Mouse (Mus musculus) ovary, postnatal 14 days (tissue): ENCODE results near the gene Ehmt1.
"Not testable (repeated sequence)": the region's sequence is repeated elsewhere in the genome, so short reads cannot be mapped to it uniquely, and the experiment has no call there.

Source experiments
- DNase-seq: peaks from one replicate; pipeline ENCODE4 v3.0.0; 2022; ENCODE audit warnings: low spot score

The Ehmt1 gene

DNA sequence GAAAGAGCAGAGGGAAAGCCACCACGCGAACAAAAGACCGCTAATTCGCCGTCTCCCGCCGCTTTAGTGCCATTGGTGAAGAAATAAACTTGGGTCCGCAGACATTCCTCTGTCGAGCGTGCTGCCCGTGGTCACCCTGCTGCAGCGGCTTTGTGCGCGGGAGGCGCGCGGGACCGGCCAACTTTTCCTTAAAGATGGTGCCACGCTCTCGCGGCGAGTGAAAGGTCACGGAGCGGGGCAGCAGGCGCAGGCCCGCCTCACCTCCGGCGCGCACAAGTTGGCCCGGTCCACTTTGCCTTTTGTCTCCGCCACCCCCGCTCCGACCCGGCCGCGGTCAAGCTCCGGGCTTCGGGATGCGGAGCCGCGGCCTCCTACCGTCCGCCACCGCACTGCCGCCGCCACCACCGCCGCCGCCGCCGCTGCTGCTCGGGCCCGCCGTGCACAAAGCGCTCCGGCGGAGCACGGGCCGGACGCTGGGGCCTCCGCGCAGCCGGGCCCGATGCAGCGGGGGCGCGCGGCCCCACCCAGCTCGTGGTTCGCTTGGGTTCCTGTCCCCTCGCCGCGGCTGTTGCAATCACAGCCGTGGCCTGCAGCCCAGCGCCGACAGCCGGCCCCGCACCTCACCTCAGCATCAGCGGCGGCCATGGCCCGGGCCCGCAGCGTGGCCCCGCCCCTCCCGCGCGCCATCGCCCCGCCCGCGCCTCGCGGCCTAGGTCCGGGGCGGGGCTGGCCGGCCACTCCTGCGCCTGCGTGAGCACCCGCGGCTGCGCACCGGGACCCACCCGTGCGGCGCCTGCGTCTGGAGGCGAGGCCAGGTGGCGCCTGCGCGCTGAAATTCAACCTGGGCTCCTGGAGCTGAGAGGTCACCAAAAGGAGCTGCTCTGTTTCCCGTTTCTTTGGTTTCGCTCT is at the start of gene Ehmt1:
Gene Ehmt1, minus strand, starts transcription at position 685 of the 909 bp plus-strand sequence.
- DNase-seq: peak; percentile 92

DNA sequence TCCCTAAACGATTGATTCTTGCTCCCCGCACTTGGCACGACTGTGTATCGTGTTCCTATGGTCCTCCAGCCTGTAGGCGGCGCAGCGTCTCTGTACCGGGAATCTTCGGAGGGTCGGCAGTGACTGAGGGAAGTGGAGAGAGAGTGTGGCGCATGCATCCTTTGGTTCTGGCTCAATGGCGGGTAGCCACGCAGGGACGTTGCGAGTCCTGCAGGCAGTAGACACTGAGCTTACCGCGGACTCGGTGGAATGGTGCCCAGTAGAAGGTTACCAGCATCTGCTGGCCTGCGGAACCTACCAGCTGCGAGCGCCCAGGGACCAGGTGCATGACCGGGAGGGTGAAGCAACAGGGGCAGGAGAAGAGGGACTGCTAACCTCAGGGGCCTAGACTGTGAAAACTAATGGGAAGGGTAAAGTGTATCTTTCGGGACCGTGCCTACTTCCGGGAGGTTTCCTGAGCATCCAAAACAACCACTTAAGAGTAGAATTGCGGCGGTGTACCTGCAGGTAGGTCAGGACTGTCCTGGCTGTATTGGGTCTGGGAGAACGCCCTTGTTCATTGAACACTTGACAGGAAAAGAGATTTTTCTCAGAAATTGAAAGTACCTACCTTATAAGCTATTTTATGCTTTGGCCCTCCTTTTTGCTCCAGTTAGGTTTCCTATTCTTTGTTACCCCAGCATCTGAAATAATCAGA is 43.0 kb upstream of the Ehmt1 start, which contains the start of gene Dph7:
Gene Dph7, plus strand, starts transcription at position 97 of the 697 bp plus-strand sequence.
- DNase-seq: peak; percentile 79

DNA sequence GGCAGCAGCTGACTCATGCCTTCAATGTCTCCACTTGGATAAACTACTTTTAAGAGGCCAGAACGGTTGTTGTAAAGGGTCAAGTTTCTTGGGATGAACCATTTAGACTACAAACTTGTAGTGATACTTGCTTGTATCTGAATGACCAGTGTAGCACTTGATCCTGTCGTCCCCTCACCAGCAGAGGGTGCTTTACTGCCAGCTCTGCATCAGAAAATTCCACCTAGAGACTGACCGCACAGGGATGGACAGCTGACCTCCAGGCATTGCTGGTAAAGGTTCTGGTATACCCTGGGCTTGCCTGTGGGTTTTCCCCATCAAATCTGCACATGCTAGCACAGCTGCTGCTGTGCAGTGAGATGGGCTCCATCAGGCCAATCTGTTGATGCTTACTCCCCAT is 41.5 kb upstream of the Ehmt1 start:
- DNase-seq: no peak

DNA sequence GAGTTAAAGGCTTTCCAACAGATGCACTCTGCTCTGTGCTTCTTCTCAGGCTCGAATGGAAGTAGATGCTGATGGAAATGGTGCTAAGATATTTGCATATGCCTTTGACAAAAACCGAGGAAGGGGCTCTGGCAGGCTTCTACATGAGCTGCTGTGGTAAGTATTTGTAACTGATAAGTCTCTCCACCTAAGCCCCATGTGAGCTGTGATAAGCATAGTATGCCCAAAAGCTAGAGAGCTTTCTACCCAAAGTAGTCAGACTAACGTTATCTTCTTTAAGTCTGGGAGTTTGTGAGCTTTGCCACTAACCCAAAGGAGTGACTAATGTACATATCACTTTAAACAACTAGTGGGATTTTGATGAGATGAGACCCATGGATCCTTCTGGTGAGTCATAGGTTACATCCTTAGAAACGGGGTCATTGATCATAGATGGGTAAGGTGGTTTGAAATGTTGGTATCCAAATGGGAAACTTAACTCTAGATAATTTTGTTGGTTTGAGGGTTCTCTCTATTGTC is 33.2 kb upstream of the Ehmt1 start:
- no peak for DNase-seq

DNA sequence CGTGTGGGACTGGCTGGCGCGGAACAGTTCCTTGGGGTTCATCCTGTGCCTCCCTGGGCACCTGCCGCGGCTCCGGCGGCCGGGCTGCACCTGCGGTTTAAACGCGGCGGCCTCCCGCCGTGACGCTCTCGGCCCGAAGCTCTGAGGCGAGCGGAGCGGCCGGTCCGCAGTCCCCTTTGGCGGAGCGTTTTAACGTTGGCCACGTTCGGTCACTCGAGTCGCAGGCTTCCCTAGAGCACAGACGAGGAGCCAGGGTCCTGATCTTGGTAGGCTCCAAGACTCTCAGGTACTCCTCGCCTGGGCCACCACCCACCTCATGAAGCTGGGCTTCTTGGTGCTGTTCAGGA is 30.7 kb upstream of the Ehmt1 start:
- DNase-seq: no peak

DNA sequence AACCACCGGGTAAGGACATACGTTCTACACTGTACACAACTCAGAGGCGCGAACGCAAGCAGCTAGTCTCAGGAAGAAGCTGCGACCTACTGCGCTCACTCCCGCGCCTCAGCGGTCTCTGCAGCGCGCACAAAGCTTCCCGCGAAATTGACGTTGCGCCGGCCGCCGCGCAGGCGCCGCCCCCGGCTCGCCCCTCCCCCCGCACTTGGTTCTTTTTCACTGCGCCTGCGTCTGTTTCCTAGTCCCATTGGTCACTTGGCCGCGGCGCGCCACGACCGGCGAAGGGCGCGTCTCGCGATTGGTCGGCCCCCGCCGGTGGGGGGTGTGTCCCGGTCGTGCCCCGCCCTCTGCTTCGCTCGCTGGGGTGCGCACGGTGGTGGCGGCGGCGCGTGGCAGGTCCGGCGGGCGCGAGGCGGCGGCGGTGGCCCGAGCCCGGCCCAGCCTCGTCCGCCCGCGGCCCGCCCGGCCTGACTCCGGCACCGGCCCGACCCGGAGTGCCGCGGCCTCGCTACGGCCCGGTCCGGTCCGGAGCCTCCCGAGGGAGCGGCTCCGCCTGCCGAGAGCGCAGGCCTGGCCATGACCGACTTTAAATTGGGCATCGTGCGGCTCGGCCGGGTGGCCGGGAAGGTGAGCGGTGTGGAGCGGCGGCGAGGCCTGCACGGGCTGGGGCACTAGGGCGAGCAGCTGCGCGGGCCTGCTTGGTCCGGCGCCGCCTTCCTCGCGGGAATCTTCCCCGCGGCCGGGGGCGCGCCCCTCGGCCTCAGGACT is 30.2 kb upstream of the Ehmt1 start, which contains the start of gene Zmynd19:
Gene Zmynd19, plus strand, starts transcription at position 372 of the 768 bp plus-strand sequence.
- DNase-seq: peak; percentile 96

DNA sequence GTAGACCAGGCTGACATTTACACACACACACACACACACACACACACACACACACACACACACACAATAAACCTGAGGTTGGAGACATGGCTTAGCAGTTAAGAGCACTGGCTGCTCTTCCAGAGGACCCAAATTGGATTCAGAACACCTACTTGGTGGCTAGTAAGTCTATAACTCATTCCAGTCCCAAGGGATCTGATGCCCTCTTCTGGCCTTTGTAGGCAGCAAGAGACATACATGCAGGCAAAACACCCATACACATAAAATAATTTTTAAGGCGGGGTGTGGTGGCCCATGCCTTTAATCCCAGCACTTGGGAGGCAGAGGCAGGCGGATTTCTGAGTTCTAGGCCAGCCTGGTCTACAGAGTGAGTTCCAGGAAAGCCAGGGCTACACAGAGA is 24.9 kb upstream of the Ehmt1 start:
- not testable (repeated sequence) for DNase-seq

DNA sequence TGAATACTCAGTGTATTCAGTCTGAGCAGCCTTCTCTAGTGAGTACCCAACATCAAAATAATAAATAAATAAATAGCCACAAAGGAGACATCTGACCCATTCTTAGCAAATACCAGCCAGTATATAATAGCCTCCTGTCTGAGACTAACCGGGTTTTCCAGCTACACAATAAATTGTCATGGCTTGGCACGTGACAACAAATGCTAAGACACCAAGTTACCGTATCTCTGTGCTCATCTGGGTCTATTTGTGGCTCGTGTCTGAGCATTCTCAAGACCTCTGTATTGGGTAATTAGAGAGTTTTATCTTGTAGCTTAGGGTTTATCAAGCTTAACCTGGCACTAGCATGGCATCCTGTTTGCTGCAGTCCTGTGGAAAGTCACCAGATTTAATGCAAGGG is 22.7 kb upstream of the Ehmt1 start:
- DNase-seq: no peak

DNA sequence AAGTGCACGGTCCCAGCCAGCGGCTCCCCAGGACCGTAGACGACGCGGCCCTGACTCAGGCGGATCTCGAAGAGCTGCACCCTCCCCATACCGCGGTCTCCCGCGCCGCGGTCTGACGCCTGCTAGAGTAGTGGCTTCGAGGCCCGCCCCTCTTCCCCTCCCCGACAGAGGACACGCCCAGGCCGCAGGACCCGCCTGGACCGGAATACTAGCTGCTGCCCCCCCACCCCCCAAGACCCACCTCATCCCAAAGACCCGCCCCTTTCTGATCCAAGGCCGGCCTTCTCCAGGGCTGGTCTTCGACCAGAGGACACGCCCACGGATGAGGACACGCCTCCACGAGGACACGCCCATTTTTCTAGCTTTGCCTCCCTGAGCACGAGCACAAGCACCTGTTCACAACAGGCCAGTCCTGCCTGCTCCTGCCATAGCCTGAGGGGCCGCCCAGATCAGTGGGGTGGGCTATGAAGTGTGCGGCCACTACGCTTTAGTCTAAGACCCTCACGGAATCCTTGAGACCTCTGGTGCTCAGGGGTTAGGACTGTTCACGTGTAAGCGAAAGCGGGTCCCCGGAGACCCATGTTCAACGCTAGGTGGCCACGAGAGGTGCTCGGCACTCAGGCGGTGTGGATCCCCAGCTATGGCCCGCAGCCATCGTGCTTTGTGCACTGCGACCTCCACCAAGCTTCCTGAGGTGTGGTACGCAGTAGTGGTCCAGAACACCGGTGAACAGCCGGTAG is 15.8 kb upstream of the Ehmt1 start, which contains the start of gene Arrdc1:
Gene Arrdc1, minus strand, starts transcription at position 196 of the 740 bp plus-strand sequence.
- peak; percentile 89 for DNase-seq

DNA sequence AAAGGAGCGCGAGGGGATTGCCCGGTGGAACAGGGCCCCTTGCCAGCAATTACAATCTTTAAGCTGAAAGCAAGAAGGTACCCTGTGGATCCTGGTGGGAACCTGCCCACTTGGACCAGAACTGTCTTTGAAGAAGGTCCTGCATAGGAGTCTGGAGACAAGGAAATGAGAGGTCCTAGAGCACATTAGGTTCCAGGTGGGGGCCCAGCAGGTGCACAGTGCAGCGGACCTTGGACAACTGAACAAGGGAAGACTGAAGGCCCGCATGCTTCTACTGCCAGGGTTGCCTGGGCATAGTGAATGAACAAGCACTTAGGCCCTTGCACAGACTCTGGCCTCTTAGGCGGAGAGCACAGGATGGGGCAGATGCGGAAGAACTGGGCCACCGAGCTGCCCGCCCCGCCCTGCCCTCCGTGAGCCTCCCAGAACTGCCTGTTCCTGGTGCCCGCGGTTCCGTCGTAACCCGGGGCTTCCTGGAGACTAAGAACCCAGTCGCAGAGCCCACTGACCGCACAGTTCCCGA is 15.1 kb upstream of the Ehmt1 start:
- no peak for DNase-seq

DNA sequence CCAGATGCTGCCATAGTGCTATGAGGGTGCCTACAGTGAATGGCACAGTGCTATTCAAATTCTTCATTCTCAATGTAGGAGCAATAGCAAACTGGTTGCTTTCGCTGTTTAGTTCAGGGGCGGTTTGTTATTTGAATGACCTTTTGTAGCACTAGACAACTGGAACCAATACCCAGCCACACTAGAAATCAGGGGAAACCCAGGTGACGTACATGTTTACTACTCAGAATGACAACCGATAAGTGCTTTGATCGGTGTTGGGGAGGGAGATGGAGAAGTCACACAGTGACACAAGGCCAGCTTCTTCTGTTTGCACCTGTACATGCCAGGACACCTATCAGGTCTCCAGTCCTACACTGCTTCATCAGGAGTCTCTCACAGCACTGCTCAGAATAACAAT is 10.2 kb upstream of the Ehmt1 start:
- no peak for DNase-seq

DNA sequence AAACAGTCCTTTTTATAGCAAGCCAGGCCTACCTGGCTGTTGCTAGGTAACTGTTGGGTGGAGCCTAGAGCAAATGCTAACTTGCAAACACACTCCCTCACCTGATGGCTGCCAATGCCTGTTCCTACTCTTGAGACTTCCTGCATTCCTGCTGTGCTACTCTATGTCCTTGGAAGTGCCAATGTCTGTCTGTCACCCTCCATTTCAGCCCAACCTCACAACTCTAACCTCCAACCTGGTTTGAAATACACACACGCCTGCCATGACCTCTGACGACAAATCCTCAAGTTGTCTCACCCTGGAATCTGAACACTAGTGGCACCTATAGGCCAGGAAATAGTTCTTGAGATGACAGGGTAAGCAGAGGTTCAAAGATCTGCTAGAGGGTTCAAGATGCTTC is 9.7 kb upstream of the Ehmt1 start:
- DNase-seq: no peak

DNA sequence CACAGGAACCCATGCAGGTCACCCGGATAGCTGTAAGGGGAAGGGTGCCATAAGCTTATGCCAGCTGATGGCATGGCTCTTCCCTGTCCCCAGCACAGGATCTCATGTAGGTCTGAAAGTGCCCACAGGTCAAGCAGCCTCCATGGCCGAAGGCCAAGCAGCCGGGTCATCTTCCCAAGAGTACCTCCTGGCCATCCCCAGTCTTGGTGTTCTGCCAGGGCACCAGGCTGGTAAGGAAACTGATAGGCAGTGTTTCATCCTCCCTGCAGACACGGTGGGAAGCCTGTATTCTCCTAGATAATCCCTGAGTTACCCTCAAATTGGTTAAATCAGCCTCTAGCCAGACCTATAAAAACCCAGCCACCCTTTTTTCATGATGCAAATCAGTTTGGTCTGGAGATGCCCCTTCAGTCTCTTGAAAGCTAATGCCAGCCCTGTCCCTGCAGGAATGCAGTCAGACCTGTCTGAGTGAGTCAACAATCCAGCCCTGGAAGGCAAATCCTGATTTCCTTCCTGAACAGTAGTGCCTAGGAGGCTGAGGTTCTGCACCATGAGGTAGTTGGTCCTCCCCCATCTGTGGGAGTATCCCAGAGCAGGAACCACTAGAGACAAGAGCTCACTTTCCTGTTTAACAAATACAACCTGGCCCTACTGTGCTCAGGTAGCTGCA is 8.5 kb upstream of the Ehmt1 start:
- peak; percentile 26 for DNase-seq

DNA sequence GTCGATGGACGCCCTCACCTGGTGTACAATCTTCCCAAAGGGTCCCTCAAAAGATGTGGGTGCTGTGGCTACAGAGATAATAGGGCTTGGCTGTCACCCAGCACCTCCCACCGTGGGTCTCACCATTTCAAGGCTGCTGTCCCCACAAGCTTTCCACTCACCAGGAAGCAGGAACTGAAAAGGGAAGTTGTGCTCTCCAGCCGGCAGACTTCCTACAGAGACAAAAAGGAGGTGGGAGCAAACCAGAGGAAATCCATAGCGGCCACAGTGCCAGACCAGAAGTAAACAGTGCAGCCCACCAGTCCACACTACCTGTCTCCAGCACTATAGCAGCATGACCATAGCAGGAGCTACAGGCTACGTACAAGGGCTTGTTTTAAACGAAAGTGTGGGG is 7.5 kb upstream of the Ehmt1 start:
- DNase-seq: no peak

DNA sequence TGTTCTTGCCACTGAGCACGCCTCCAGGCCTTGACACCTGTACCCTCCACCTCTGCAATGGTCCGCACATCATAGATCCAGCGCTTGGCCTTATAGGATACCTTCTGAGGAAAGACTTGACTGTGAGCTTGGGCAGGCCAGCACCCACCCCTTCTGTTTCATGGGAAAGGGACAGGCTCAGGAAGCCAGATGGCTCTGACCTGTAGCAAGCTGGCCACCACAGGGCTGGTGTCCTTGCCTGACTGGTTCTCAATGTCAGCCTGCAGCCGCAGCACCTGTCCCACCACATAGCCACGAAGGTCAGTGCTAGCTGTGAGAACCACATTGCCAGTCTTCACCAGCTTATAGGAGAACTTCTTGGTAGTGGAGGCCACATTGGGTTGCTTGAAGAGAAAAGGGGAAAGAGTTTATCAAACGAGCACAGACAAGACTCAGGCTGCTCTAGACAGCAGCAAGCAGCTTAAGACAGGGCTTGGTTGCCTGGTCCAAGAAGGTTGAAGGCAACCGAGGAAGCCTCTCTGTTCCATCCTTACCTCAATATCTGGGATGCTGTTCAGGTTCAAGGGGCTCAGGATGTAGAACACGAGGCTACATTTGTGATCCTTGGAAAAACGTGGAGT is 7.0 kb upstream of the Ehmt1 start:
- no peak for DNase-seq

DNA sequence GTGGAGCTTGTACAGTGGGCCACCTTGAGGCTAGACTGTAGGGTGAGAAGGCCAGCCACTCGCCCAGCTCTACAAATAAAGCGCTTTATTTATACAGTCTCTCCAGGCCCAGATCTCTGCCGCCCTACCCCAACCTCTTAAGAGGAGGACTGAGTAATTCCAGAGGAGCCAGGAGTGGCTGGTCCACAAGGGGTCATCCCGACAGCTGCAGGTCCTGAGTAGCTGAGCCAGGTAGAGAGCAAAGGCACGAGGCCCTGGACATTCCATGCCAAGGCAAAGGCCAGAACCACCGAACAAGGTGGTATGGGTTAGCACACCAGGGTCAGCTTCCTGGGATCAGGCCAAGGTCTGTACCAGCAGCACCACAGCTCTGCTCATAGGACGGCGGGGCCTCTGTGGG is 5.9 kb upstream of the Ehmt1 start:
- DNase-seq: no peak

DNA sequence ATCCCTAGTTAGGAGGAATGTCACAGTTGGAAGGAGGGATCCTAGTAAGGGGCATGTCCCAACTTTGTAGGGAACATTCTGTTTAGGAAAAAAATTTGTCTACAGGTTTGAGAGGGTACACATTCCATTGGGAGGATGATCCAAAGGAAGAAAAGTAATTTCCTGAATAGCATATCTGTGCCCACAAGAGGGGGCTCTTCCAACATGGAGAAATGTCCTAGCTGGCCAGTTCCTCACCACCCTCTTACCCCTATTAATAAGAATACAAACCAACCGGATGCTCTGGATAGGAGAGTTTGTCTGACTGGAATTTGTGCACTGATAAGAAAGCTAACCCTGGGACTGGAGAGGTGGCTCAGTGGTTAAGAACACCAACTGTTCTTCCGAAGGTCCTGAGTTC is 4.1 kb upstream of the Ehmt1 start:
- DNase-seq: no peak

DNA sequence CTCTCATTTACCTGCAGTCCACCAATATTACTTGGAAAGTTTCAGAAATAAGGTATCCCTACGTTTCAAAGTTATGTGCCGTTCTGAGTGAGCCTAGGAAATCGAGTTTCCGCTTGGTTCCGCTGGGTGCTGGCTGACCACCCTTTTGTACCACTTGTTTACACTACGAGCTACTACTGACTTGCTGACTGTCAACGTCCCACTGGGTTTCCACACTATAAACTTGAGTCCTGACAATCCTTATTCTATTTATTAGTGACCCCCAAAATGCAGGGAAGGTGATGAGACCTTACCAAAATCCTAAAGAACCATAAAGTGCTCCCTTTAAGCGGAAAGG is 393 bp upstream of the Ehmt1 start:
- no peak for DNase-seq

DNA sequence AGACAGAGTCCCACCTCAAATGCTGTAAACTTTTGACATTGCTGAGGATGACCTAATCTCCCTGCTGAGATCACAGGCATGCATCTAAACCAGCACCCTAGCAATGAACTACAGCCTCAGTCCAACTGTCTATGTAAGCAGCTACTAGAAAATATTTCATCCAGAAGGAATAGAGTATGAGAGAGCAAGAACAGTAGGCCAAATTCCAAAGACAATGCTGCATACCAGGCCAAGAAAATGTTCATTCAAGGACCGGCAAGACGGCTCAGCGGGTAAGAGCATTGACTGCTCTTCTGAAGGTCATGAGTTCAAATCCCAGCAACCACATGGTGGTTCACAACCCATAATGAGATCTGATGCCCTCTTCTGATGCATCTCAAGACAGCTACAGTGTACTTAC is 4.7 kb downstream of the Ehmt1 start:
- no peak for DNase-seq

DNA sequence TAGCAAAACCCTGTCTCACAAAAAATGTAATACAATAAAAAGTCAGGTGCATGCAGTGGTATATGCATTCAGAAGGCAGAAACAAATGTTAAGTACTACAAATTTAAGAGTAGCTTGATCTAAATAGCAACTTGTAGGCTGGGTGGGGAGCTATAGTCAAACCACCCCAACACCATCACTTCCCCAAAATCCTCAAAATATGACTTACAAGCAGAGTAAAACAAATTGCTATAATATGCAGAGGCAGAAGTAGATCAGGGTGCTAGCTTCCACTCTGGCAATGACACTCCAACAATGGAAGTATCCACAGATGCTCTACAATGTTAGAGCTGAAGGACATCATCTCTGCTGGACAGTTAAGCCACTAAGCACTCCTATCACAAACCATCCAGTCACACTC is 6.8 kb downstream of the Ehmt1 start:
- no peak for DNase-seq
